Mouse (Mus musculus) B cell, adult 62 days (primary cell): ENCODE results near the gene Ly6g. TPM values are rescaled to one million over a fixed set of nuclear protein-coding genes. Genes with fewer than 3 reads are reported as not detected.

ENCODE experiments used
- total RNA-seq: library from RNA; stranded (reverse); gene quantifications from 4 replicates; pipeline ENCODE4 v1.2.4, GENCODE M21; 2023

Ly6g gene
- total RNA-seq, result not detected in 4 replicates

GRCm38 (mm10) chr15:75154940-75155339 lies at the start of gene Ly6g:
TSS of gene Ly6g (plus strand) at chr15:75155240.

GRCm38 (mm10) chr15:75111861-75112630 lies 43.0 kb upstream of the Ly6g start, which contains the start of gene Ly6c2:
TSS of gene Ly6c2 (minus strand) at chr15:75111970.

Other genes starting within 250 kb of the Ly6g start
- 0.72 TPM in 1 of 4 replicates, not detected in the others for gene Ly6i, start 171.8 kb upstream of the Ly6g start, total RNA-seq
- gene Ly6a, start 157.2 kb upstream of the Ly6g start, total RNA-seq, result 103 to 127 TPM (median 121 TPM) in 4 replicates
- not detected in 4 replicates for gene Ly6c1, start 106.4 kb upstream of the Ly6g start, total RNA-seq
- 3.0 to 5.3 TPM (median 4.9 TPM) in 4 replicates for gene Ly6c2, start 43.3 kb upstream of the Ly6g start, total RNA-seq
- not detected in 4 replicates for gene BC025446, start 61.1 kb downstream of the Ly6g start, total RNA-seq
- not detected in 4 replicates for gene Ly6f, start 113.2 kb downstream of the Ly6g start, total RNA-seq